ENCODE assay signal across 12 mouse cellular contexts in genomic region chr1:24073386-24074248, GRCm38 (mm10).
"Had no signal": no experiment of that assay in that cellular context is flagged by ENCODE, and none has a peak within 500 bp of the region (broad histone marks: within the 10 kb centered on the region; RNA-seq: fewer than 3 reads in every experiment).

No protein-coding gene starts in this region.

- H3K27ac ChIP-seq: kidney, postnatal 0 days; left cerebral cortex, adult 2 months; limb, embryonic 10.5 days; liver, embryonic 15.5 days; stomach, postnatal 0 days had no signal

- H3K27me3 ChIP-seq: liver, embryonic 15.5 days had no signal

- ATAC-seq: lung, postnatal 0 days had no signal

- H3K4me3 ChIP-seq: left cerebral cortex, adult 2 months; limb, embryonic 10.5 days; liver, embryonic 15.5 days had no signal

- H3K36me3 ChIP-seq: liver, embryonic 15.5 days had no signal

- H3K9ac ChIP-seq: liver, embryonic 15.5 days had no signal

- DNase-seq: kidney, adult 9 months; kidney, postnatal 4 days; lung, adult 2 months; lung, postnatal 36 days; thymus, postnatal 14 days had no signal

- H3K9me3 ChIP-seq: limb, embryonic 10.5 days; liver, embryonic 15.5 days had no signal

- H3K4me2 ChIP-seq: liver, embryonic 11.5 days; liver, embryonic 15.5 days had no signal

- H3K4me1 ChIP-seq: limb, embryonic 10.5 days; liver, embryonic 15.5 days had no signal
